Mouse (Mus musculus) cerebellum, adult 2 months (tissue): ENCODE data around the gene Zfp28.

Experiments
- CTCF ChIP-seq: fragments of 200-500 bp; IDR thresholded peaks from 2 replicates; pipeline ENCODE4 v1.5.1; 2011; ENCODE audit warnings: low read depth, mild to moderate bottlenecking, control low read depth, low read length, moderate library complexity, borderline replicate concordance; ENCODE audit not compliant: insufficient read depth
- POLR2A ChIP-seq: fragments of 200-500 bp; IDR thresholded peaks from 2 replicates; pipeline ENCODE4 v1.6.1; 2011; ENCODE audit warnings: low read length, control low read depth, borderline replicate concordance; ENCODE audit not compliant: insufficient read depth

- TF ChIP-seq CTCF (no peak), POLR2A (no peak)
Observed at GRCm38 (mm10) chr7:6384011-6384410, 916 bp downstream of the Zfp28 start.
